Mouse (Mus musculus): ENCODE data around the gene Gsn. TPM values are rescaled to one million over a fixed set of nuclear protein-coding genes. Genes with fewer than 3 reads are reported as not detected.

Gene Gsn
- total and polyA plus RNA-seq, 2 experiments: 16.9 to 22.5 TPM

DNA sequence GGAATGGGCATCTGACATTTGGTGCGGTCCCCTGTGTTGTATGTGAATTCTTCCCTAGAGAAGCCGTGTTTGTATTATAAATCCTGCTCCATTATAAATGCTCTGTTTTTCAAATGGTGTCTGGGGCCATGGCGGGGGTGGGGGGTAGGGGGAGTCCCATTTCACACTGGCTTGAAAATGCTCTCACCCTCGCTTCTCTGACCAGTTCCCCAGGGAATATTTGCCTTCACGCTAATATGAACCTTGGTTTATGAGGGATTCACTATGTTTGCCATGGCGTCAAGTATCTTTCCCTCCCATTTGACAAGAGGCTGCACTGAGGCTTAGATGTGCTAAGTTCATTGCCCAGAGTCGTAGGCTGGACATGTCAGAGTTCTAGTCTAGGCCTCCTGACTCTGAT is 718 bp upstream of the Gsn start:
- H3K4me1 ChIP-seq (ENCODE audit: control insufficient read depth, insufficient read depth, low read length): peaks cover 2% of the 10 kb centered on the region; the same call in 1 of the 2 replicates
- H3K4me3 ChIP-seq (ENCODE audit: insufficient read depth, low read depth, low read length): no peak overlapping the region
- H3K79me2 ChIP-seq (ENCODE audit: control insufficient read depth, insufficient read depth, low read length): no peaks in the 10 kb centered on the region
- 85% methylated on average over 7 of the region's 7 CpGs for WGBS
- no peak for TF ChIP-seq POLR2A (IDR thresholded peaks at IDR 0.05; ENCODE audit: extremely low read depth, insufficient read depth, low read length)
- TF ChIP-seq CTCF (IDR thresholded peaks at IDR 0.05; ENCODE audit: low read depth, low read length): no peak
- no peak overlapping the region for H3K27ac ChIP-seq (replicated peaks; ENCODE audit: insufficient read depth, low read depth, low read length)
- no peak overlapping the region for H3K9ac ChIP-seq (ENCODE audit: low read depth, low read length)
- no peaks in the 10 kb centered on the region for H3K36me3 ChIP-seq (ENCODE audit: control insufficient read depth, insufficient read depth, low read length)
- H3K27me3 ChIP-seq (ENCODE audit: control insufficient read depth, insufficient read depth, low read length): no peaks in the 10 kb centered on the region; the same call in 1 of the 2 replicates
- DNase-seq (ENCODE audit: extremely low read depth, low read depth, low spot score): no peak

DNA sequence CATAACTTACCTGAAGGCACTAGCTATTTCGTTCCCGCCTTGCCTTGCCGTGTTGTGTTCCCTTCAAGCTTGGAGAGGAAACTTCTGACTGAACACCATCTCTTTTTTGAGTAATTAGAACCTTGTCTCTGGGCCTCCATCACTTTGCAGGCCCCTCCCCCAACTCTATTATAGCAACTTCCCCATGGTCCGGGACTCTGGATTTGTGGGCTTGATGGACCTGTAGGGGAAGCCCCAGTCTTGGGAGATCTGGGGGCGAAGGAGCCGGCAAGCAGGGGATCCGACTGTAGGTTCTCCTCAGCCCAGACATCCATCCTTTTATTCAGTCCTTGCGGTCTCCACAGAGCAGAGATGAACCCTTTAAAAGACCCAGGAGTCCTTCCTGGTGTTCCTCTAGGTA is 752 bp downstream of the Gsn start:
- DNase-seq (ENCODE audit: extremely low read depth, low read depth, low spot score): no peak
- Histone ChIP-seq H3K4me3 (ENCODE audit: insufficient read depth, low read depth, low read length) (no peak overlapping the region), H3K27me3 (ENCODE audit: control insufficient read depth, insufficient read depth, low read length) (no peaks in the 10 kb centered on the region; the same call in 1 of the 2 replicates), H3K79me2 (ENCODE audit: control insufficient read depth, insufficient read depth, low read length) (no peaks in the 10 kb centered on the region), H3K36me3 (ENCODE audit: control insufficient read depth, insufficient read depth, low read length) (no peaks in the 10 kb centered on the region), H3K9ac (ENCODE audit: low read depth, low read length) (no peak overlapping the region), H3K4me1 (ENCODE audit: control insufficient read depth, insufficient read depth, low read length) (peaks cover 2% of the 10 kb centered on the region; the same call in 1 of the 2 replicates), H3K27ac (replicated peaks; ENCODE audit: insufficient read depth, low read depth, low read length) (no peak overlapping the region)
- WGBS: 64% methylated on average over 8 of the region's 8 CpGs
- TF ChIP-seq POLR2A (IDR thresholded peaks at IDR 0.05; ENCODE audit: extremely low read depth, insufficient read depth, low read length) (no peak), CTCF (IDR thresholded peaks at IDR 0.05; ENCODE audit: low read depth, low read length) (no peak)

GRCm38 (mm10) chr2:35257886-35258285 is 1.7 kb downstream of the Gsn start:
- no peaks in the 10 kb centered on the region for H3K79me2 ChIP-seq (ENCODE audit: control insufficient read depth, insufficient read depth, low read length)
- H3K27me3 ChIP-seq (ENCODE audit: control insufficient read depth, insufficient read depth, low read length): no peaks in the 10 kb centered on the region; the same call in 1 of the 2 replicates
- H3K27ac ChIP-seq (replicated peaks; ENCODE audit: insufficient read depth, low read depth, low read length): no peak overlapping the region
- no peak for TF ChIP-seq POLR2A (IDR thresholded peaks at IDR 0.05; ENCODE audit: extremely low read depth, insufficient read depth, low read length)
- no peak for TF ChIP-seq CTCF (IDR thresholded peaks at IDR 0.05; ENCODE audit: low read depth, low read length)
- H3K36me3 ChIP-seq (ENCODE audit: control insufficient read depth, insufficient read depth, low read length): no peaks in the 10 kb centered on the region
- H3K4me1 ChIP-seq (ENCODE audit: control insufficient read depth, insufficient read depth, low read length): peaks cover 2% of the 10 kb centered on the region; the same call in 1 of the 2 replicates
- no peak for DNase-seq (ENCODE audit: extremely low read depth, low read depth, low spot score)
- WGBS: 91% methylated on average over 2 of the region's 2 CpGs
- H3K9ac ChIP-seq (ENCODE audit: low read depth, low read length): no peak overlapping the region
- H3K4me3 ChIP-seq (ENCODE audit: insufficient read depth, low read depth, low read length): no peak overlapping the region

- Histone ChIP-seq H3K79me2 (ENCODE audit: control insufficient read depth, insufficient read depth, low read length) (no peaks in the 10 kb centered on the region), H3K27ac (replicated peaks; ENCODE audit: insufficient read depth, low read depth, low read length) (no peak overlapping the region), H3K4me3 (ENCODE audit: insufficient read depth, low read depth, low read length) (no peak overlapping the region), H3K36me3 (ENCODE audit: control insufficient read depth, insufficient read depth, low read length) (no peaks in the 10 kb centered on the region), H3K9ac (ENCODE audit: low read depth, low read length) (no peak overlapping the region), H3K27me3 (ENCODE audit: control insufficient read depth, insufficient read depth, low read length) (no peaks in the 10 kb centered on the region; the same call in 1 of the 2 replicates), H3K4me1 (ENCODE audit: control insufficient read depth, insufficient read depth, low read length) (peaks cover 2% of the 10 kb centered on the region; the same call in 1 of the 2 replicates)
- 88% methylated on average over 4 of the region's 4 CpGs for WGBS
- TF ChIP-seq POLR2A (IDR thresholded peaks at IDR 0.05; ENCODE audit: extremely low read depth, insufficient read depth, low read length) (no peak), CTCF (IDR thresholded peaks at IDR 0.05; ENCODE audit: low read depth, low read length) (no peak)
- no peak for DNase-seq (ENCODE audit: extremely low read depth, low read depth, low spot score)
Observed at GRCm38 (mm10) chr2:35258590-35258989, 2.4 kb downstream of the Gsn start.

DNA sequence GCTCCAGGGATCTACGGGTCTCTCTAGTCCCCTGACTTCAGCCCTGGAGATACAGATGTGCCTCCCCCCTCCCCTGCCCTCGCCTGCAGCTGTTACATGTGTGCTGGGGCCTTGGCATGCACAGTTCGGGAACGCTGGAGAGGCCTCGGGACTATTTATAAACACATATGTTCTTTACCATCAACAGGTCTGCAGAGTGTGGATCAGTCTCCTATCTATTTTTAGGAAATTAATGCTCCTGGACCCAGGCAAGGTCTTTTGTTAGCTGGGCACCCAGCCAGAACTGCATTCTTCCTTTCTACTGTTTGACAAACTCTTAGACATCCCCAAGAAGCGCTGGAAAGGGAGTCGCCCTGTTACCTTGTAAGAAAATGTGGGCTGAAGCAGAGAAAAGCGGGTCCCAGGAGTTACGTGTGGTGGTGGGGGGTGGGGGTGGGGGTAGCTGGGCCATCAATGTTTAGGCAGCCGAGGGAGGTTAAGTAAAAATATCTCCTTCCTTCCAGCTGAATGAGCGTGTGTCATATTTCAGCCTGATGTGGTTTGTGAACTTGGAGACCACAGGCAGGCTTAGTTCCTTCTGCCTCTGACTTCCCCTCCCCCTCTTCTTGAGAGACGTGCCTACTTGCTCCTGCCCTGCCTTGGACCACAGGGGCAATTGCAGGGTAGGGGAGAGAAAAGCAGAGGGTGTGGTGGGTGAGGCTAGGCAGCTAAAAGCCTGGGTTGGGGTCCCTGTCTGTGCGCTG is 3.3 kb downstream of the Gsn start:
- Histone ChIP-seq H3K4me3 (ENCODE audit: insufficient read depth, low read depth, low read length) (no peak overlapping the region), H3K9ac (ENCODE audit: low read depth, low read length) (no peak overlapping the region), H3K79me2 (ENCODE audit: control insufficient read depth, insufficient read depth, low read length) (no peaks in the 10 kb centered on the region), H3K27me3 (ENCODE audit: control insufficient read depth, insufficient read depth, low read length) (no peaks in the 10 kb centered on the region; the same call in 1 of the 2 replicates), H3K4me1 (ENCODE audit: control insufficient read depth, insufficient read depth, low read length) (peaks cover 2% of the 10 kb centered on the region; the same call in 1 of the 2 replicates), H3K27ac (replicated peaks; ENCODE audit: insufficient read depth, low read depth, low read length) (no peak overlapping the region), H3K36me3 (ENCODE audit: control insufficient read depth, insufficient read depth, low read length) (no peaks in the 10 kb centered on the region)
- WGBS: 78% methylated on average over 13 of the region's 13 CpGs
- no peak for DNase-seq (ENCODE audit: extremely low read depth, low read depth, low spot score)
- TF ChIP-seq CTCF (IDR thresholded peaks at IDR 0.05; ENCODE audit: low read depth, low read length) (no peak), POLR2A (IDR thresholded peaks at IDR 0.05; ENCODE audit: extremely low read depth, insufficient read depth, low read length) (no peak)

DNA sequence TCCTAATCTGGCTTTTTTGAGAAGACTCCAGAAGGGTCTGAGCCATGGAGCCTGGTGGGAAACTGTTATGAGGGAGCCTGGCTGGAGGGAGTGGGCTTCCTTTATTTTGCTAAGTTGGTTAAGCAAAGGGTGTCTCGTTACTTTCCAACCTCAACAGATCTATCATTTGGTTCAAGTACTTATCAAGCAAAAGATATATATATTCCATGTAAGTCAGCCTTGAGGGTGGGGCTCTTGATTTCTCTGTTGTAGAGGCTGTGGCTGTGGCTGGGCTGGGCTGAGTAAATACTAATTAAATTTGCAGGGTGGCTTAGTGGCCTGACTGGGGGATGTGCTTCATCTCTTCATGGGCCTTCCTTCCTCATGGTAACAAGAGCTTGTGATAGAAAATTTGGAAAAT is 4.1 kb downstream of the Gsn start:
- H3K9ac ChIP-seq (ENCODE audit: low read depth, low read length): no peak overlapping the region
- no peaks in the 10 kb centered on the region; the same call in 1 of the 2 replicates for H3K27me3 ChIP-seq (ENCODE audit: control insufficient read depth, insufficient read depth, low read length)
- no peak overlapping the region for H3K4me3 ChIP-seq (ENCODE audit: insufficient read depth, low read depth, low read length)
- peaks cover 2% of the 10 kb centered on the region; the same call in 1 of the 2 replicates for H3K4me1 ChIP-seq (ENCODE audit: control insufficient read depth, insufficient read depth, low read length)
- no peak overlapping the region for H3K27ac ChIP-seq (replicated peaks; ENCODE audit: insufficient read depth, low read depth, low read length)
- no peaks in the 10 kb centered on the region for H3K36me3 ChIP-seq (ENCODE audit: control insufficient read depth, insufficient read depth, low read length)
- 83% methylated on average over 1 of the region's 1 CpGs for WGBS
- TF ChIP-seq POLR2A (IDR thresholded peaks at IDR 0.05; ENCODE audit: extremely low read depth, insufficient read depth, low read length) (no peak), CTCF (IDR thresholded peaks at IDR 0.05; ENCODE audit: low read depth, low read length) (no peak)
- H3K79me2 ChIP-seq (ENCODE audit: control insufficient read depth, insufficient read depth, low read length): no peaks in the 10 kb centered on the region
- no peak for DNase-seq (ENCODE audit: extremely low read depth, low read depth, low spot score)
